Mouse (Mus musculus): ENCODE measurements around the gene Edil3.

- TF ChIP-seq CTCF (IDR thresholded peaks at IDR 0.05; ENCODE audit: low read depth, low read length) (no peak), POLR2A (IDR thresholded peaks at IDR 0.05; ENCODE audit: extremely low read depth, insufficient read depth, low read length) (no peak)
Observed at GRCm38 (mm10) chr13:89007696-89008427, 186.6 kb downstream of the Edil3 start.

Data from liver, adult 2 months (tissue).